Mouse (Mus musculus) G1E-ER4 (cell line): ENCODE measurements around the gene Spa17. TPM values are rescaled to one million over a fixed set of nuclear protein-coding genes. Genes with fewer than 3 reads are reported as not detected.

Experiments used
- GATA1 ChIP-seq: IDR thresholded peaks from one replicate; pipeline ENCODE4 v1.8.0; 2012; ENCODE audit warnings: low read length, inconsistent platforms
- polyA plus RNA-seq: library from polyadenylated mRNA; stranded (reverse); fragments of >175 nt; gene quantifications from 2 replicates; pipeline ENCODE4 v1.2.3, GENCODE M21; 2012

The Spa17 gene
- polyA plus RNA-seq, 1 experiment, result 1.4 TPM

GRCm38 (mm10) chr9:37554279-37554678 is 59.2 kb downstream of the Spa17 start:
- TF ChIP-seq GATA1, result peak; percentile 70

Other genes with a start within 250 kb of the Spa17 start
- gene Hepacam, start 246.4 kb downstream of the Spa17 start, polyA plus RNA-seq, result not detected in 2 replicates
- not detected in 2 replicates for gene Robo4, start 211.8 kb downstream of the Spa17 start, polyA plus RNA-seq
- gene Robo3, start 180.5 kb downstream of the Spa17 start, polyA plus RNA-seq, result 0.13 and 0.19 TPM in 2 replicates
- gene Msantd2, start 124.4 kb downstream of the Spa17 start, polyA plus RNA-seq, result 18.0 and 23.7 TPM in 2 replicates
- gene Esam, start 85.6 kb downstream of the Spa17 start, polyA plus RNA-seq, result 0.04 TPM in 1 of 2 replicates, not detected in the other
- not detected in 2 replicates for gene Vsig2, start 74.5 kb downstream of the Spa17 start, polyA plus RNA-seq
- 1,668 and 1,941 TPM in 2 replicates for gene Nrgn, start 60.8 kb downstream of the Spa17 start, polyA plus RNA-seq
- gene Siae, start 58.0 kb downstream of the Spa17 start, polyA plus RNA-seq, result 0.86 and 0.97 TPM in 2 replicates
- 69.6 and 77.5 TPM in 2 replicates for gene Tbrg1, start 43.6 kb upstream of the Spa17 start, polyA plus RNA-seq
- gene Panx3, start 55.5 kb upstream of the Spa17 start, polyA plus RNA-seq, result not detected in 2 replicates
- gene Olfr160, start 102.5 kb upstream of the Spa17 start, polyA plus RNA-seq, result not detected in 2 replicates
- gene Olfr874, start 131.4 kb upstream of the Spa17 start, polyA plus RNA-seq, result not detected in 2 replicates
- gene Olfr875, start 158.1 kb upstream of the Spa17 start, polyA plus RNA-seq, result not detected in 2 replicates
- not detected in 2 replicates for gene Olfr876, start 189.3 kb upstream of the Spa17 start, polyA plus RNA-seq
- gene Olfr877, start 240.5 kb upstream of the Spa17 start, polyA plus RNA-seq, result not detected in 2 replicates